Mouse (Mus musculus) left cerebral cortex, postnatal 10 days (tissue): ENCODE results near the gene Otud7b. TPM values are rescaled to one million over a fixed set of nuclear protein-coding genes. Genes with fewer than 3 reads are reported as not detected.
A peak's percentile ranks its signal among the peaks of the same experiment; 100 is the strongest.

ENCODE experiments used
- DNase-seq, 2 experiments: peaks; one replicate each; pipeline ENCODE4 v3.0.0; 2021 to 2022; ENCODE audit warnings: low spot score in 2 of 2, mixed read lengths in 1 of 2; ENCODE audit errors: extremely low spot score in 1 of 2
- intact Hi-C: fragments of 180-260 bp; cut with DNase I; formaldehyde crosslinking; loops from one replicate; pipeline ENCODE4 v1.15.1; 2025
- total RNA-seq, 2 experiments: library from RNA; stranded (reverse); gene quantifications; 2 replicates each; pipeline ENCODE4 v1.2.3; 2021

The Otud7b gene
- 10 to 100 TPM; 13.4 to 17.6 TPM for total RNA-seq

DNA sequence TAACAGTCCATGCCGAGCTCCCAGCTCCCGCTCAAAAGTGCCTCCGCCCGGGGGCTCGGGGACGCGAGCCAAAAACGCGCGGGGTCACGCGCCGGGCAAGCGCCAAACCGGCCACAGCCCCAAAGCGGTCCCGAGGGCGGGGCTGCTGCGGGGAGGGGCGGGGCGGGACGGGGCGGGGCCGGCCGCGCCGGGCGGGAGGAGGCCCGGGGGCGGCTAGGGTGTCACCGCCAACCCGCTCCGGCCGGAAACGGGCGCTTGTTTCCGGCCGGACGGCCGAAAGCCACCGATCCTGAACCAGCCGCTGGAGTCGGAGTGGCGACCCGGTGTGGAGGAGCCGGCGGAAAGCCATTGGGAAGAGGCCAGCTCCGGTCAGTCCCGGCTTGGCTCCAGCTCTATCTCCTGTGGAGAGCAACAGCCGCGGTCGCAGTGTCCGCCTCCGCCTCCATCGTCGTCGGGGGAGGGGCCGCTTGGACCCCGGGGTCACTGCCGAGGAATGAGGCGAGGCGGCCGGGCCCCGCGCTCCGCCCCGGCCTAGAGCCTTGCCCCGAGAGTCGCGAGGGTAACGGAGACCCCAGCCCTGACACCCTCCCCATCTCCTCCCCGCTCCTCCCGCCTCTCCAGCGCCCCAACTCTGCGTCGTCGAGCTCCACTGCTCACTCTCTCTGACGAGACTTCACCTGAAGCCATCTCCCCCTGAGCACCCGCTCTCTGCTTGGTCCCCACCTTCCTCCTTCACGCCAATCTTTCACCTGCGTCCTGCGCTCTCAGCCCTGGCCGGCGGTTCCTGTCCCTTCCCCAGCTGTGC, at the start of gene Otud7b:
Gene Otud7b, plus strand, starts transcription at position 267 of the 805 bp plus-strand sequence.
- intact Hi-C loops = loop anchor here (5.0 kb wide), 1 partner anchor 33 kb away; no protein-coding TSS in a partner anchor
- DNase-seq = peak; percentile 57 to 90

DNA sequence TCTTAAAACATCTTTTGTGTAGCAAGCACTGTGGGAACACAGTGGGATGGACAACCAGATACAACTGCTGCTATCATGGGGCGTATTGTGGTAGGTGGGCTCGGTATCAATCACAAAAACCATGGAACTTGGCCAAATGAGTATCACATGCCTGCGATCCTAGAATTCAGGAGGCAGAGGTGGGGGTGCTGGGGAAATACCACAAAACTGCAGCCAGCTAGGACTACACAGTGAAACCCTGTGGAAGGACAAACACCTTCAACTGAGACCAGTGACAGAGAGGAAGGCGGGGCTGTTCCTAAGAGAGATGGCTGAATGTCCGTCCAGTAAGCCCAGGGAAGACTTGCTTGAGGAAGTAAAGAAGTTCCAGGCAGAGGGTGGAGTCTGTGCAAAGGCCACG, 49.0 kb upstream of the Otud7b start:
- intact Hi-C loops = no loop called here
- DNase-seq = no peak

DNA sequence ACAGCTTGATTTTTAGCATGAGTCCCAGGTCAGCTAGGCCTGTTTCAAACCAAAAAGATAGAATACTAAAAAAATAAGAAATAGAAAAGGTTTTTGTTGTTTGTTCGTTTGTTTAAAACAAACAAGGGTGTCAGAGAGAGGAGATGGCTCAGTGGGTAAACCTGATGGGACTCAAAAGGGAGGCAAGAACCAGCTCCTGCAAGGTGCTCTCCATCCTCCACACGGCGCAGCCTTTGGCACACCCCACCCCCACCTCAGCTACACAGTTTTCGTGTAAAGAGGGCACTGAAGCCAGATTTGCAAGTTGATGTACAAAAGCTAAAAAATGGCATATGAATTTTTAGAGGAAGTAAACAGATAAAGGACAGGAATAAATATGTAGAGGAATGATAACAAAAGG, 48.3 kb upstream of the Otud7b start:
- DNase-seq = no peak
- intact Hi-C loops = no loop called here

DNA sequence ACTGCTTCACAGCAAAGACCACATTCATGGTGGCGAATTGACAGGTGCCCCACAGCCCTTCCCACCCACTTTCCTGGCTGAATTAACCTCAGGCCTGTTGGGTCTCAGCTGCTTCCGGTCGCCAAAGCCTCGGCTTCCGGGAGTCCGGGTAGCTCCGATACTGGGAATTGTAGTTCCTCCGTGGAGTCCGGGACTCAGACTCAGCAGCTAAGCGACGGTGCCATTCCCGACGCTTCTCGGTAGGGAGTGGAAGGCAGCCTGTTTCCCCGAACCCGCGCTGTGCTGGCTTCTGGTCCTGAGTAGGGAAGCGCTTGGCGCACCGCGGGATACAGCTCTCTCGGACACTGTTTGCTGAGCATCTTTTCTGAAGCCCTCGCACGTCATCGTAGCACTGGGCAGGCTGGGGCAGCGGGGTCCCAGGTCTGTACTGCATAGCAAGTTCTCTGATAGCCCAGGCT, 46.6 kb upstream of the Otud7b start:
- peak; percentile 89 to 90 for DNase-seq
- intact Hi-C loops = no loop called here

DNA sequence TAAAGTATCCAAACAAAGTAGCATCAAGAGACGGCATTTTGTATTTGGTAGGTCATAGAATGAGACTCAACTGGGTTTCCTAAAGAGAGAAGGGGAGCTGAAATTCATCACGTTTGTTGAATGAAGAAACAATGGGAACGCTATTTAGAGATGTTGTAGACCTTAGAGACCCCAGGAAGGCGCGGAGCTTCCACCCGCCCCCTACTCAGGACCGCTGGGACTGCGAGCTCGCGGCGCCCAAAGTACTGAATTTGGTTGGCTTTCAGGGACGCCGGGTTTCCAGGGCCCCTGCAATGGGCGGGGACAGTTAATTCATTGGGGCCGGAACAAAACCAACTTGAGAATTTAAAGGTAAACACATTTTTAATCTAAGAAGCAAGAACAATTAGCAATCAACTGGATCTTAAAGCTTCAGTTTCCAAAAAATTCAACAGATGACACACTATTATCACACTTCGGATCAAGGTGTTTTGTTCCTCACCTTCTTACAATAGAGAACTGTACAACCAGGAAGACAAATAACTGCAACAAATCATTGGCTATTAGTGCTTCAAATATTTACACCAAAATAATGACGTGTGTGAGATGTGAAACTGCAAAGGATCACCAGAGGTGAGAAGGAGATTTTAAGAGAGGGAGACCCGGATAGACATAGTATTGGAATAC, 46.0 kb upstream of the Otud7b start, which contains the start of gene Vps45:
Gene Vps45, minus strand, starts transcription at position 236 of the 666 bp plus-strand sequence.
- intact Hi-C loops = no loop called here
- peak; percentile 74 to 75 for DNase-seq

DNA sequence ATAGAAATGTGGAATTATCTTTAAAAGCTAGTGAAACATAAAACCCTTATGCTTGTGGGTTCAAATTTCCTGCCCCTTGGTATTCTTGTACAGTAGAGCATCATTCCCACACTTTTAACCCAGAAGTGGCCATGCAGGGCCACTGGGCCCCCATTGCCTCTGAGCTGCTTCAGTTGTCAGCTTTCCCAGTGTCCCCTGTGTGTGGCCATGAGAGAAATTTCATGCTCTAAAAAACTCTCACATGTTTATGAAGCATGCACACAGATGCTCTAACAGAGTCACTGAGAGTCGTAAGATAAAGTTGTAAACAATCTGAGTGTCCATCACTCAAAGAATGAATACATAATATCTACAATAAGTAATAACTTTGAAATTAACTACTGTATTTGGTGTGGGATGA, 44.2 kb upstream of the Otud7b start:
- intact Hi-C loops = no loop called here
- no peak for DNase-seq

DNA sequence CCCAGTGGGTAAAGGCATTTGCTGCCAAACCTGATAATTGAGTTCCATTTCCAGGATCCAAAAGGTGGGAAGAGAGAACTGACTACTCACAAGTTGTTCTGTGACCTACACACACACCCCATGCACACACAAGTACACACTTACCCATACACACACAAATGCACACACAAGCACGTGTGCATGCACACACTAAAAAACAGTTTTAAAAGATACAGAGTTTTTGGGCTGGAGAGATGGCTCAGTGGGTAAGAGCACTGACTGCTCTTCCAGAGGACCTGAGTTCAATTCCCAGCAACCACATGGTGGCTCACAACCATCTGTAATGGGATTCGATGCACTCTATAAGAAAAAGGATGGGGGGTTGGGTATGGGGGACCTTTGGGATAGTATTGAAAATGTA, 41.0 kb upstream of the Otud7b start:
- DNase-seq = no peak
- intact Hi-C loops = no loop called here

DNA sequence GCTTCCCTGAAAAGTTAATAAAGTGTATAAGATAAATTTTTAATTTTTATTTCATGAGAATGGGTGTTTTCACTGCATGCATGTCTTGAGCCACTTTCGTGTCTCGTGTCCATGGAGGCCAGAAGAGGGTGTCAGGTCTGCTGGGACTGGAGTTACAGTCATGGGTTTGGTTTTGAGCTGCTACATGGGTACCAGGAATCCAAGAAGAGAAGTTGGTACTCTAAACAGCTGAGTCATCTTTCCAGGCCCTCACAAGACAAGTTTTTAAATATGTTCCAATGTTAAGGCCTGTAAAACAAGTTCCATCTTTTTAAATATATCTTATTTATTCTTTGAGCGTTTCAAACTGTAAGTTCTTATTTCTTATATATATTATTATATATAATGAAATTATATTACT, 40.1 kb upstream of the Otud7b start:
- intact Hi-C loops = no loop called here
- DNase-seq = no peak

DNA sequence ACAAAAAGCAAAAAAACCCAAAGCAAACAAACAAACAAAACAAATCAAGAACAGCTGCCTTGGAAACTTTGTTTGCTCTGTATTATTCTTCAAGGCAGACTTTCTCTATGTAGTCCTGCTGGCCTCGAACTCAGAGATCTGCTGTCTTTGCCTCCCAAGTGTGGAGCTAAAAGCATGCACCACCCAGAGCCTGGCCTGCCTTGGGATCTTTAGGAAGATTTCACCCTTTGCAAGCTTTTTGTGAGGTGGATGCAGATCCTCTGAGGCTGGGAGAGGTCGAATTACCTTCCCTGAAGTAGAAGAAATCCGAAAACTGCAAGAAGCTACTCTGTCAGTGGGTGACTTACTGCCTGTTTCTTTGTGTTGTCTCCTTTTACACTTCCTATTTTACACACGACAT, 39.2 kb upstream of the Otud7b start:
- intact Hi-C loops = no loop called here
- DNase-seq = no peak

DNA sequence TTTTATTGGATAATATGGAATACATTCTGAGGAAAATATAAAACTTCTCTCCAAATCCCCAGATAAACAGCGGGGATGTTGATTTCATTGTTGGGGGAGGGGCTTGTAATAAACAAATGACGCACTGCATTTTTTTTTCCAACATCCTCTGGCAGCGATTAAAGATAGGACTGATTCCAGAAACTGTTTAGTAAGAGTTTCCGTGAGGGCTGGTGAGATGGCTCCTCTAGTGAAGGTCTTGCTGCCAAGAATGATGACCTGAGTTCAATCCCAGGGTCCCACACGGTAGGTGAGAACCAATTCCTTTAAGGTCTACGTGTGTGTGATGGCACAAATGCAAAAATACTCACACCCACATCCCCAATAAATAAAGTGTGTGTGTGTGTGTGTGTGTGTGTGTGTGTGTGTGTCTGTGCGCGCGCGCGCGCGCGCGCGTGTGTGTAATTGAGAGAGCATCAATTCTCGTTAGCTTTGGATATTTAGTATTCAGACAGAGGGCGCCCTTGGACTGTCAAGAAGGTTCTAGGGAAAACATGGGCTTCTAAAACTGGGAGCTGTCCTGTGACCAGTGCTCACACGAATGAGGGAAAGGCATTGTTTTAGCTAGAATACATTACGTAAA, 38.5 kb upstream of the Otud7b start:
- DNase-seq = peak; percentile 65 to 80
- intact Hi-C loops = no loop called here

DNA sequence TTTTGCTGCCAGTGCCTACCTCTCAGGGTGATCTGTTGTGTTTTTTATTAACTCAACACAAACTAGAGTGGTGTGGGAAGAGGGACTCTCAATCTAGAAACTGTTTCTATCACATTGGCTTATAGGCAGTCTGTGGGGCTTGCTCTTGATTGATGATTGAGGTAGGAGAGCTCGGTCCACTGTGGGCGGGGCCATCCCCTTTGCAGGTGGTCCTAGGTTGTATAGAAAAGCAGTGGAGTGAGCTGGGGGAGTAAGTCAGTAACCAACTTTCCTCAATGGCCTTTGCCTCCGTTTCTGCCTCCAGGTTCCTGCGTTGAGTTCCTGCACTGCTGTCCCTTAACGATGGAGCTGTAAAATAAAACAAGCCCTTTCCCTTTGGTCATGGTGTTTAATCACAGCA, 37.6 kb upstream of the Otud7b start:
- no peak for DNase-seq
- intact Hi-C loops = no loop called here

DNA sequence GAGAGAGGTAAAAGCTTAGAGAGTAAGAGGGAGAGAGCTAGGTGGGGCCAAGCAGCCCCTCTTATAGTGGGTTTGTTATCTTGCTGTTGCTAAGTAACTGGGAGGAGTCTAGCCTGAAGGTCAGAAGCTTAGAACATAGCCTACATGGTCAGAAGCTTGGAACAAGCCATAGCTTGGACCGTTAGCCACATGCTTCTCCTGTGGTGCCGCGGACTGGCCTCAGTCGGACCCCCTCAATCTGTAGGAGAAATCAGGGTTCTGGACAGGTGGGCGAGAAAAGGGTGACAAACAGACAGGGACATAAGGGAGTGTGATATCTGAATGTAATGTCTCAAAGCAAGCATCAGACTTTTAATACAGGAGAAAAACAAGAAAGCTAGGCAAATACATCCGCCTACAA, 35.3 kb upstream of the Otud7b start:
- no peak for DNase-seq
- intact Hi-C loops = loop anchor here (2.0 kb wide), 1 partner anchor 76 kb away; no protein-coding TSS in a partner anchor

DNA sequence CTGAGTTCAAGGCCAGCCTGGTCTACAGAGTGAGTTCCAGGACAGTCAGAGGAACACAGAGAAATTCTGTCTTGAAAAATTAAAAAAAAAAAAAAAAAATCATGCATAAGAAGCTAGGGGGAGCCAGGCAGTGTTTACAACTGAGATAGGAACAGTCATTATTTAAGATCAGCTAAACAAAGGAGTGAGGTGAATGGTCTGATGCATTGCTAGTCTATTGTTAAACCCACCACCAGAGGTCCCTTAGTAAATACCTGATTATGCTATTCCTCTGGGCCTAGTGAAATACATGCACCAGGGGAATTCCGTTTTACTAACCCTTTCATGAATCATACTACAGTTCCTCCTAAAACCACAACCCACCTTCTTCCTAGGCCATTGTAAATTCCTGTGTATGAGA, 34.8 kb upstream of the Otud7b start:
- intact Hi-C loops = loop anchor here (2.0 kb wide), 1 partner anchor 75 kb away; no protein-coding TSS in a partner anchor
- DNase-seq = no peak

DNA sequence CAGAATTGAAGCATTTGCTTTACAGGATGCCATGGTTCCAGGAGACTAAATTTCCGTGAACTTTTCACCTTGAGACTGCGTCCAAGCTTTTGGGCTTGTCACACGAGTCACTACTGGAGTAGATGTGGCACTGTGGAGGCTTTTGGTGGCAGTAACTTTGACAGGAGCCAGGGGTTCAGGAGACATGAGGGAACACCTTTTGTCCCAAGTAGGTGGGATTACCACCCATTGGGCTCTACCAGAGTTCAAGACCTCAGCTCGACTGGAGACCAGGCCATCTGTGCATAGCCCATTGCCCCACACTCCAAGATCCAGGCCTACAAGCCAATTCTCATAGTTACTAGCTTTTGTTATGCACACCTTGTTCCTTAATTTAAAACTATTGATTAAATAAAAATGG, 34.1 kb upstream of the Otud7b start:
- intact Hi-C loops = no loop called here
- DNase-seq = no peak

DNA sequence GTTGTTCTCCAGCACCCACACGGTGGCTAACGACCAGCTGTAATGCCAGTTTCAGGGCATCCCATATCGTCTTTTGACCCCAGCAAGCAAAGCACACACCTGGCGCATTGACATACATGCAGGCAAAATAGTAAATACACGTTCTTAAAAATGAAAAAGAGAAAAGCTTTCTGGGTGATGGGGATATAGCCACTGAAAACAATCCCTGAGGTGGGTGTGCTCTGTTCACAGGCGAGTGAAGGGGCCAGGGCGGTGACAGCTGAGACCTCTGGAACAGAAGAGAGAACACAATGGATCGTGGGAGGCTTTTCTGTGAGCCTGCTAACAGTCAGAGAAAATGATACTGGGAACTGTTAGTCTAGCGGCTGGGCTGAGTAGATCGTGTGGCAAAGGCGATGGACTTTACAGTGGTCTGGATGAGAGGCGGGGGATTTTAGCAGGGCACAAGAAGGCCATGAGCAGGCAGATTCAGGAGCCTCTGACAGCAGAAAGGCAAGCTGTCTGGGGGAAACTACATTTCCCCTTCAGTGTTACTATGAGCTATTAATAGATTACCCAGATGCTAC, 31.3 kb upstream of the Otud7b start:
- no peak for DNase-seq
- intact Hi-C loops = no loop called here

DNA sequence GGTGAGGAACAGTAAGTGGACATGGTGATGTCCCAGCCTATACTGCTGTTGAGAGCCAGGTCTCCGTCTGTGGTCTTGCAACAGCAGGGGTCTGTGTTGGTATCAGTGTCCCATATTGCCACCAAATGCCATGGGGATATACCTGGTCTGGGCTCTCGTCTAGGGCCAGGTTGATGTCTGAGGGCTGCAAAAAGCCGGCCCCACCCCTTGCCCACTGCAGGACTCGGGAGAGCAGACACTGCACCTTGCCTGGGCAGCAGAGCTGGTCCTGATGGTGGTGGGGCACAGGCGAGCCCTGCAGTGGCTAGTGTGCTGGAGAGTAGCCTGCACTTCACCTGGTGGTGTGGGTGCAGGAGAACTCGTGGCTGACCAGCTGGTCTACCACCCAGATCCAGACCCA, 26.3 kb upstream of the Otud7b start:
- intact Hi-C loops = no loop called here
- no peak for DNase-seq

DNA sequence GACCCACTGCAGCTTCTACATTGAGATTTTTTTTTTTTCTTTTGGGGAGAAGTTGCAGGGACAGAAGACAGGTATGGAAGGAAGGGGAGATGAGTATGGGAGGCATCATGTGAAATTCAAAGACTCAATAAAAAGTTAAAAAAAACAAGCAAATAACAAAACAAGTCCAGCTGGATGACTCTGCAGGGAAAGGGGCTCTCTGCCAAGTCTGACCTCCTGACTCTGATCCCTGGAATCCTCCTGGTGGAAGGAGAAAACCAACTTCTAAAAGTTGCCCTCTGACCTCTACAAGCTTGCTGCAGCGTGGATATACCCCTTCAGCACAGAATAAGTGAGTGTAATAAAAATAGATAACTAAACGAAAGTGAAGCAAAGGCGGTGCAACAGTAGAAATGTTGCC, 25.6 kb upstream of the Otud7b start:
- intact Hi-C loops = no loop called here
- no peak for DNase-seq

DNA sequence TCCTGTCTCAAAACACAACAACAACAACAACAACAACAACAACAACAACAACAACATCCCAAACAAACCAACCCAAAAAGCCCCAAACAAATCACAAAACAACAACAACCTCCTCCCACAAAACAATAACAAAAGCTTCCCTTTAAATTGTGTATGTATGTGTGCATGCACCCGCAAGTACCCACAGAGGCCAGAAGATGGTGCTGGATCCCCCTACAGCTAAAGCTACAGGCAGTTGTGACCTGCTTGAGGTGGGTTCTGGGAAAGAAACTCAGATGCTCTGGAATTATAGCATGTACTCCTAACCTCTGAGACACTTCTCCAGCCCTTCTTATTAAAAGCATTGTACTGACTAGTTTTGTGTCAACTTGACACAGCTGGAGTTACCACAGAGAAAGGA, 23.3 kb upstream of the Otud7b start:
- no peak for DNase-seq
- intact Hi-C loops = loop anchor here (5.0 kb wide), 1 partner anchor 66 kb away; no protein-coding TSS in a partner anchor

DNA sequence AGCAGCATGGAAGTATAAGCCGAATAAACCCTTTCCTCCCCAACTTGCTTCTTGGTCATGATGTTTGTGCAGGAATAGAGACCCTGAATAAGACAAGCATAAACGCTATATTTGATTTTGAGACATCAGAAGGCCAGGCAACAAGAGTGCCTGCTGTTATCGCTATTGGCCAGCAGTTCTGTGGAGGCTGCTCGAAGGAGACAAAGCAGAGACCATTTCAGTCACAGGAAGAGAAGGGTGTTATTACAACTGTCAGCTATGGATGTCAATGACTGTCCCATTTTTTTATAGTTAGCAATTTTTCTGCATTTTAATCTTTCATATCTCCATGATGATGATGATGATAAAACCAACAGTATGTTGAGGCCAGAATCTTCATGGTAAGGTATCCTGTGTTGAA, 22.7 kb upstream of the Otud7b start:
- no peak for DNase-seq
- intact Hi-C loops = loop anchor here (5.0 kb wide), 1 partner anchor 66 kb away; no protein-coding TSS in a partner anchor
